Mouse (Mus musculus): Measurements from ENCODE around the gene Agt.

- TF ChIP-seq POLR2A (IDR thresholded peaks at IDR 0.05; ENCODE audit: borderline replicate concordance, extremely low read depth, low read depth, low read length) (no peak), CTCF (IDR thresholded peaks at IDR 0.05; ENCODE audit: insufficient read depth, low read length) (no peak)
Observed at GRCm38 (mm10) chr8:124530556-124530955, 39.0 kb downstream of the Agt start.
